Mouse (Mus musculus) lung, postnatal 14 days (tissue): ENCODE data around the gene Cttnbp2.
"Not testable (repeated sequence)": the region's sequence is repeated elsewhere in the genome, so short reads cannot be mapped to it uniquely, and the experiment has no call there.

ENCODE experiments used
- DNase-seq: peaks from one replicate; pipeline ENCODE4 v3.0.0; 2021

Gene Cttnbp2

DNA sequence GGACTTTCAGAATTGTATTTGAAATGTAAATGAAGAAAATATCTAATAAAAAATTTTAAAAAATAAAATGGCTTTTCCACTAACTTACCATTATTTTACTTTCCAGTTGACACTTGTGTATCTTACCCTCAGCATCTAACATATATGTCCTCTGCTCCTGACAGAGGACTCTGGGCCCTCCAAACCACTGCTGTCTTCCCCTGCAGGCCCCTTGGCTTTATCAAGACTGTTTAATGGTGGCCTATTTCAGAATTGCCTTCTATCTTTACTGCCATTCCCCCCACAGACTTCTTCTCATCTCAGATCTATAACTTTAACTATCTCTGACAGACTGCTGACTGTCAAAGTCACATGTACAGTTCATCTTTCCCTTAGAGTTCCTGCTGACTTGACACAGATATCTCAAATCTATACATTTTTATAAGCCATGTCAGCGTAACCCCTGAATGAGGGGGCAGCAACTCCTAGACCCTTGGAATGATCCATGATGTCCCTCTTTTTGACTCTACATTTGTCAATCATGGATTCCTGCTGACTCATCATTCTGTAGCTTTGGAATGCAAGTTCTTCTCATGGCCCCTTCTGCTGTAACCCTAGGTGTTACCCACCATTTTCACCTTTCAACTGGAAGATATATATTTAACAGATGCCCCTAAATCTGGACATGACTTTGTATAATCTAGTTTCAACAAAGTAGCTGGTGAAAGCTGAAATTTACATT lies 103.0 kb downstream of the Cttnbp2 start:
- no peak for DNase-seq

DNA sequence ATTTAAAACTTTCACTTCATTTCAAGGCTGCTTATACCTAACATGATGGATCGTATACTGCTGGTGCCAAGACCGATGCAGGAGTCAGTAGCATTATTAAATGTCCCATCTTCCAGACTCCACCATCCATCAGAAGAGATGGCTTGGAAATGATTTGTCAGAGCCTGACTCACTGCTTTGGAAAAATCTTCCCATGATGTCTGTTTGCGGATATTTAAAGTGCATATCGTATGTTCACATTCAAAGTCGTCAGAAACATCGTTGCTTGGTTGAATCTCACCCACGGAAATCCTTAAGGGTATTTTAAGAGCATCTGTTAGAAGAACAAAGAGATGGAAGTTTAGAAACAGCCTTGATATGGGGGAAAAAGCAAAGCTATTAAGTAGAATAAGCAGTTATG lies 106.2 kb downstream of the Cttnbp2 start:
- no peak for DNase-seq

DNA sequence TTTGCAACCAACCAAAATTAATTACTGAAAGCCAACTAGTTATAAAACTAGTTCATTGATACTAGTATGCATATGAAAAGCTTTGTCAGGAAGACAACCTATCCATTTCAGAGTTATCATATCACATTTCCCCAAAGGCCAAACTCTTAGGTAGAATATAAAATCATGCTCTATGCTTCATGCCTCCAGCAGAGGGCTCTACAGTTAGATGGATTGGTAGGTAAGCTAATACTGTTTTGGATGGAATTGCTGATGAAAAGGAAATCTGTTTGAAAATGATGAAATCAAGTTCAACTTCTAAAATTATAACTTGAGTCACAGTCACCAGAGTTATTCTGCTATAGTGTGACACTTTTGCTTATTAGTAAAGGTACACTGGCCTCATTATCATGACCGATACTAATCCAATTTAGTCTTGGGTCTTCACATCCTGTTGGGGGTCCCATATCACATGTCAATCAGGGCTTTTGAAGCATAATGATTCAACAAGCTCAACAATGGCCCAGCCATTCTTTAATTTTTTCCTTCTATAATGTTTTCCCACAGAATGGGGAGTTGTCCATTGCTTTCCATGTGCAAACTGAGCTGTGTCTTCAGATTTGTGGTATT lies 113.5 kb downstream of the Cttnbp2 start:
- peak; percentile 3 for DNase-seq

DNA sequence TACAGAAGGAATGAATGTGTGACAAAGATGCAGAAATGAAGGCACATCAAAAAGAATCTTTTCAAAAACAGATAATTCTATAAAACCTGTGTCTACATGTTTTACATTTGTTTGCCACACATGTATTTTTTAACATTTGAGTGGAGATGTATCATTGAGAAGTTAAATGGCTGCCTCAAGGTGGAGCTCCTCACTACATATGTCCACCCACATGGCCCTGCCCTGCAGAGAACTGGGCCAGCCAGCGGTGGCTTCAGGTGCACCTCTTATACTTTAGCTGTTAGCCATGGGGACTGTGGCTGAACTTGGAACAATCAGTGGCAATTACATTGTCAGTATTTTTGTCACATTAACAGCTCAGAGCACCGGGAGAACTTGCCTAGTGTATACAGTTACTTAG lies 133.3 kb downstream of the Cttnbp2 start:
- no peak for DNase-seq

DNA sequence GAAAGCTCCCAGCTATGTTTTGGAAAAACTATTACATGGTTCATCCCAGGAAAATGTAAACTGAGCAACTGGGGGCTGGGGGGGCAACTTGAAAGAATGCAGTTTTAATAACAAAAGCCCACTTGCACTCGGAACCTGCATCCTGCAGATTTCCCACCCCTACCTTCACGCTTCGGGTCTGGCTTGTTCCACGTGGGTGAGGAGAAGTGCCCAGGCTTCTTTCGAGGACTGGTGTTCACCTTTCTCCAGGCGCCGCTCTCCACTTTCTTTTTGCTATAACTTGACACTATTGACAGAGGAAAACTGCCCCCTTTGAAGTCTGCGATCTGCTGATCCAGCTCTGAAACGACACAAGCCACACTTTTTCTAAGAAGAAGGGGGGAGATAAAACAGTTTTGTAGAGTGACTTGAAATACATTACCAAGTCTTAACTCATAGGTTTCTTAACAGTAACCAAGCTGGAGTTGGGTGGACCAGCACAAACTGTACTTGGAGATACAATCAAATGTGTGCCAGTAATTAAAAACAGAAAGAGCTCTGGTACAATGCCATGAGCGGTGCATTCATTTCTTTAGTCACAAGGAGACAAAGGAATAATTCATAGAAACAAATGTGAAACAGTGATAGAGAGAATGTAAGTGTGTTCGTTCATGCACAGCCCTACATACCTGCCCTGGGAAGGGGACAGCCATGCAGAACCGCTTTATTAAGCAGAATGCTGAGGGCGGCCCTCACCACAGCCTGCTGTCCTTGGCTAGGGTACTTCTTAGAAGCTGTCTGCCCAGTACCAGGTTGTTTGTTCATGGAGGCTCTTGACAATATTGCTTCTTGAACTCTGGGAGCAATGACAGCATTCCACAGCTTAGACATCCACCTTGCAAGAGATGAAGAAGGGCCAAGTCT lies 134.1 kb downstream of the Cttnbp2 start:
- no peak for DNase-seq

DNA sequence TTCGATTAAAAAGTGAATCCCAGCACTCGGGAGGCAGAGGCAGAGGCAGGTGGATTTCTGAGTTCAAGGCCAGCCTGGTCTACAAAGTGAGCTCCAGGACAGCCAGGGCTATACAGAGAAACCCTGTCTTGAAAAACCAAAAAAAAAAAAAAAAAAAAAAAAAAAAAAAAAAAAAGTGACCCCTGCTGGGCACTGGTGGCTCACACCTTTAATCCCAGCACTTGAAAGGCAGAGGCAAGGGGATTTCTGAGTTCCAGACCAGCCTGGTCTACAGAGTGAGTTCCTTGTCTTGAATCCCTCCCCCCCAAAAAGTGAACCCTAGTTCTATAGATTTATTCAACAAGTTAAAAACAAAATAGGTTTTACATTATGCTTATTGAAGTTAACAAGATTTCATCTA lies 136.9 kb downstream of the Cttnbp2 start:
- DNase-seq = not testable (repeated sequence)

DNA sequence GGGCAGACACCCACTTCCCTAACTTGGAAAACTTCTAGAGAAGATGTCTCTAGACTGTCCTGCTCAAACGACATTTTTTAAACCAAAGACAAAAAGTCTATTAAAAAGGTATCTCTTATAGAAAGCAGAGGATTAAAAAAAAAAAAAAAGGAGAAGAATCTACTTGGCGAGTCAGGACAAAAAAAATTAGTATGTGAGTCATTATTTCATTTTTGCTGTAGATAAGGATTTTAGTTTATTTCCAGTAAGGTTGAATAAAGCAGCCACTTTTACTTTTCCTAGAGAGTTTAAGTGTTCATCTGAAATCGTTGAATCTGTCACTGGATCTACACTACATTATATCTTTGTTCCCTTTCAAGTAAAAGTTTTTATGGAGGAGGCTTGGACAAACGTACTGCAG lies 139.9 kb downstream of the Cttnbp2 start:
- DNase-seq = no peak

DNA sequence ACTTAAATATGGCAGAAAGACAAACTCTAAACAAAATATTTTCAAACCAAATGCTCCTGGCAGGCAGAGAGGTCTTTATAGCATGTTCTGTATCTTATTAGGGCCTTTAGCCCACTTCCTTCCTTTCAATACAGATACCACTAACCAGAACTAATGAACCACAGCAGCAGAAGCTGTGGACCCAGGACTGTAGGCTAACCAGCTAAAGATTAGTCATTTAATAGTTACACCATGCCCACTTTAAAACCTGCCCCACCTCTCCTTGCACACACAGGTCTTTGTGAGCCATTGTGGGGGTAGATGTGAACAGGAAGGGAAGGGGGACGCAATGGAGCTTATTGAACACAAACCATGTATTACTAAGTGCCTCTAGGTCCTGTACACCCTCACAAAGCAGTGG lies 141.0 kb downstream of the Cttnbp2 start:
- DNase-seq = no peak

DNA sequence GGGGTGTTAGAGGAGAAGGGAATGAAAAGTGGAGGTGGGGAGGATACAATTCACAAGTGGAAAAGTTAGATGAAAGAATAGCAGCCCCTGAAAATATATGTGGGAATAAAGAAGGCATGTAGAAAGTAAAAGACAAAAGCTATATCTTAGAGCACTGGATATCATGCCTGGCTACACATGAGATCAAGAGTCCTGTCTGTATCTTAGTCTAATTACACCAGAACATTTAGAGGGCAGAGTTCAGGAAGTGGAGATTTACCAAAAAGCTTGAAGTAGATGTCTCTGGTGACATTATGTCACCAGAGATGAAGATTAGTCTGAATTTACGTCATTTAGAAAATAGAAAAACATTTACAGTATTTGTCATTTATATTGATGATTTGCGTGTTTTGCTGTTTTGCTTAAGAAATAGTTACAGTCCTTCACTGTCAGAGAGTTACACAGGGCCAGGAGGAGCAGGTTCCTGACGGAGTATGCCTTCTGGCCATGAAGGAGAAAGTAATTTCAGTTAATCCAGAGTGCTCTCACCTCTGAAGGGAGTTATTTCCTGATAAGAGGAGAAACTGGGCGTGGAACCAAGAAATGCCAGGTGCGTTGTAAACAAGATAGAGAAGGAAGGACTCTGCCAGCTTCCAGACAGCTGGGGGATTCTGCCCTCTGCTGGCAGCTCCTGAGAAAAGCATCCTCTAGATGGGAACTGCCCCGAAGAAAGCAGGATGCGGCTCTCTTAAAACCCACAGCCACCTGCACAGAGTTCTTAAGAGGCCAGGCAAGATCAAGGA lies 142.0 kb downstream of the Cttnbp2 start:
- peak; percentile 81 for DNase-seq

DNA sequence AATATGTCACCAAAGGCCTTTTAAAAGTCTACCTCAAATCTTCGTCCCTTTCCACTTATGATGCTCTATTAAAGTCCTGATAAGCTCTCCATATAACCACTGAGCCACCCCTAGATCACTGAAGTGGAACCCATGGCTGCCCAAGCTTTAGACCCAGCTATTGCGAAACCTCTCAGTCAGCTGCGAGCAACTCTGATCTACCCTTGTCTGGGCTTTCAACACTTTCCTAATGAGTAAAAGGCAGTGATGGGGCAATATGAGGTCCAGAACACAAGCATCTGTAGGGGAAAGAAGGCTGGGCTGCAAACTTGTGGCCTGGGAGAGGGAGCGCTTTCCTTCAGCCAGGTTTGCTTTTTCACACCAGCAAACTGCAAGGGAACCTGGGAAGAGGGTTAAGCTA lies 144.9 kb downstream of the Cttnbp2 start:
- DNase-seq = no peak

DNA sequence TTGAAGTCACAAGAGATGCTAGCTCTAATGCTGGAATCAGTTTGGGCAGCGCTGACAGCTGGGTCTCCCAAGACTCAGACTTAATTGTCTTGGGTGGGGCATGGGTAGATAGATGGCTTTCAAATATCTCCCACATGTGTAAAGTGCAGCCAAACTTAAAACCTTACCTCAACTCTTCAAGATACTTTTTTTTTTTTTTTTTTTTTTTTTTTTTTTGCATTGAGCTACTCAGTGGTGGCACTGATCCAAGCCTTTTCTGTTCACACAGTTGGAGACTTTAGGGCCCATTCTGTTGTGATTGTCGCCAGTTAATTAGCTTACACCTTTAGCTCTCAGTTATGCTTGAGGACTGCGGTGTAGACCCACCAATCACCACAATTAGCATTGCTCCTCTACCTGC lies 145.6 kb downstream of the Cttnbp2 start:
- no peak for DNase-seq

DNA sequence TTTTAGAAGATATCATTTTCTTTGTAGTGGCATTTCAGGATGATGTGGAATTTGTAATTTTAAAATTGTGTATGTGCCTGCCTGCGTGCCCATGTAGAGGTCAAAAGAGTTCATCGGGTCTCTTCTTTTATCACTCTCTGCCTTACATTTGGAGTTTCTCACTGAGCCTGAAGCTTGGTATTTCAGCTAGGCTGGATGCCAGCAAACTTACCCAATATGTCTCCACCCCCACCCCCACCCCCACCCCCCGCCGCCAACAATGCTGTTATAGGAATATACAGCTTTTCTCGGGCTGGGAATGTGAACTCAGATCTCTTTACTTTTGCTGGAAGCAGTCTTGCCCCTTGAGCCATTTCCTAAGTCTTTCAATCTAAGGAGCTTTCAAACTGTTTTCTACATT lies 152.4 kb downstream of the Cttnbp2 start:
- DNase-seq = no peak

DNA sequence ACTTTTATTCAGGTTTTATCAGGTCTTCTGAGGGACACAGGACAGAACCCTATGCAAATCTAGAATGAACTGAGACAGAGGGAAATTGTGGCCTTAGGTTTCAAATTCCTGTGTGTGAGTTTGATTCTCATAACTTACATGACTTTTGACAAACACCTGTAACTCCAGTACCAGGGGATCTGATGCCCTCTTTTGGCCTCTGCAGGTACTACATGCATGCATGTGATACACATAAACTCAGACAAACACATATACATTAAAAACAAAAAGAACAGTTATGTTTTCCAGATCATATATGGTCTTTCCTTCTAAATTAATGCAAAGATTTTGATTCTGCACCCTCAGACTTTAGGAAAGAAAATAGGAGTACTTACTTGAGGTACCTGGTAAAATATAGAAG lies 153.7 kb downstream of the Cttnbp2 start:
- DNase-seq = no peak

DNA sequence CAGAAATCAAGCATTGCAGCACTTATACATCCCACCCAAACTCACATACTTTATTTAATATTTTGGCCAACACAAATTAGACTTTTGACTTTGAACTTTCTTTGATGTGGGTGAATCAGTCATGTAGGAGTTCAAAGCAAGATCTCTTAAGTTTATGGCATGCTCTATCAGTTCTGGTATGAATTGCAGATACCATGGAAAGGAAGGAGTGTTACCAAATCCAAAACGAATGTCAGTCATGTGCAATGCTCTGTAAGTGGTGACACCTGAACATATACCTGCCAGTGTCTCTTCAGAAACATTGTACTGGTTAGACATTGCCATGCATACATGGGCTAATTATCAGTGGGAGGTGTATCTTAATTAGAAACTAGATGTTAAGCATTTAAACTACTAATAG lies 154.5 kb downstream of the Cttnbp2 start:
- no peak for DNase-seq

DNA sequence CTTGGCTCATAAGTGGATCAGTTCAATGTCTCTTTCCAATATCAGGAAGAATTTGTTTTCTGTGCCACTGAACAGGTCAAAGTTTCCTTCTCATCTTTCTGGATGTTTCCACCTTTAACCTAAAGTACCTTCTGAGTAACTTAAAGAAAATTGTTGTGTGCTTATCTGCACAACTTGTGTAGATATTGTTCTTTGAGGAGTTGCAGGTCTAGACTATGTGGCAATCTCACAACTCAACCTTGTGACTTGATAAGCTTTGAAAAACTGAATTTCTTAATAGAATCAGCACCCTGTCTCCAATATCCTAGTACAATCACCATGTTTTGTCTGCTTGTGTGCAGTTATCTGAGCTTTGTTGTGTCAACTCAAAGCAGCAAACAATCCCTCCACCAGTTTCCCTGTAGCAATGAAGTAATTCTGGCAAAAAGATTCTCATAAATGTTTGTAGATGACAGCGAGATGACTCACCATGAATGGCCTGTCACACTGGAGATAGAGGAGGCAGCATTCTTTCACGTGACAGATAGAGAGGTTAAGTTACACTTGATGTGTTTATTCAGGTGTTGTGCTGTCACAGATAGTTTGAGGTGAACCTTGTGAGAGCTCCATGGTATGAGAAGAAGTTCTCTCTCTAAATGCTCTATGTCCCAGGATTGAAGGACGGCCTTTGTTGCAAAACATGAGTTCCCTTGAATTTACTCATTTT lies 165.3 kb downstream of the Cttnbp2 start:
- DNase-seq = no peak

DNA sequence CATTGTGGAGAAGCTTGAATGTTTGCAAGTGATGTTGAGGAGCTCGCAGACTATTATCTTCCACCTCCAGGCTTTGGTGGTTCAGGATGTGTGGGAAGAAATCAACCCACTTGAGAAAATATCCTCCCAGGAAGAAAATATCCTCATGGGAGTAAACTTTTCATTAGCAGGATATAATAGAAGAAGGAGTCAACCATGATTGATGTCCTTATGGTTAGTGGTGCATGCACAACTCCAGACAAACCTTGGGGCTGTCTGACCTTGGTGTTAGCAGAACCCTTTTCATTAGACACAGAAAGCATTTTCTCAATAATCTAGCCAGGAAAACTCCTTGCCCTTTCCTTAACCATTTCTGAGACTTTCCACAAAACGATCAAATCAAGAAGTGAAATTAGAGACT lies 170.4 kb downstream of the Cttnbp2 start:
- DNase-seq = no peak

DNA sequence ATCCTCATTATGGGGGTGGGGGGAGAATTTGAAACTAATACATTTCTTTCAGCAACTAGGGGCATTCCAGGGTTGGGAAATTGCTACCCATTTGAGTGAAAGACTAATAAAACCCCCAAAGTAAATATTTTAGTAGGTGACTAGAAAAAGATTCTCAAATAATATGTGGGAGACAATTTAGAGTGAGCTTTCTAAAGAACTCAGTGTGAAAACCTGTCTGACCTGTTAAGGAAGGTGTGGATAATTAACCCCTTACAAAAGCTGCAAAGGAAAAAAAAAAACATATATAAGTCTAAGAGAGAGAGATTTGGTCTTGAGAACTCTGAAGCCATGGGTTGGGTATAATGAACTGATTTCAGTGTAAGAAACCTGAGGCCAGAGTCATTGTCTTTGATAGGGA lies 176.3 kb downstream of the Cttnbp2 start:
- no peak for DNase-seq

DNA sequence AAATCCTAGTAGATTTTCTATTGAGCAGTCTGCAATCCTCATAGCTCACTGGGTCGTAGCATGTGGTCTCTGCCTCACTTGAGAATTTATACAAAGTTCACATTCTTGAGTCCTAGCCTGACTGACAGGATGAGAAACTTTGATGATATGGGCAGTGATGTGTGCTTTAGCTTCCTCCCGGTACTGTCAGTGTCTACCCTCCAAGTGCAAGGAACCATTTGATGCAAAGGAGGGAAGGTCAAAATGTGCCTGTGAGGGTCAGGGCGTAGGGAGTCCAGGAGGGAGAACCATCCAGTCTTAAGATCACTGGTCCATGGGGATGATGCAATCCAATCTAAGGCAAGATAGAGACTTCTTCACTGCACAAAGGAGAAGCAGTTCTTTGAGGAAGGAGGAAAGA lies 179.2 kb downstream of the Cttnbp2 start:
- no peak for DNase-seq

DNA sequence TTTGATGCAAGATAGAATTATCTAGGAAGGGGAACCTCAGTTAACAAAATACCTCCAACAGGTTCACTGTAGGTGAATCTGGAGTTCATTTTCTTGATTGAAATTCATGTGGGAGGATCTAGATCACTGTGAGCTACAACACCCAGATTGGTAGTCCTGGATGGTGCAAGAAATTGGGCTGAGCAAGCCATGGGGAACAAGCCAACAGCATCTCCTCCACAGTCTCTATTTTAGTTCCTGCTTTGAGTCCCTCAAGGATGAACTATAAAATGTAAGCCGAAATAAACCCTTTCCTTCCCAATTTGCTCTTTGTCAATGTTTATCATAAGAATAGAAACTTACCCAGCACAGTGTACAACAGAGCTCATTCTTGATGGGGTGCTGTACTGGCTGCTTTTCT lies 191.7 kb downstream of the Cttnbp2 start:
- no peak for DNase-seq
